Mouse (Mus musculus) right cerebral cortex, adult 18-20 months (tissue): Measurements from ENCODE around the gene Slc24a2.

ENCODE experiments used
- DNase-seq: peaks from one replicate; pipeline ENCODE4 v3.0.0; 2022; ENCODE audit warnings: mixed read lengths

Gene Slc24a2

GRCm38 (mm10) chr4:87037592-87037991 is 192.7 kb downstream of the Slc24a2 start:
- no peak for DNase-seq

GRCm38 (mm10) chr4:87036507-87036906 is 193.8 kb downstream of the Slc24a2 start:
- DNase-seq: no peak

- peak; percentile 90 for DNase-seq
Measured at GRCm38 (mm10) chr4:87035701-87036100, 194.6 kb downstream of the Slc24a2 start.

GRCm38 (mm10) chr4:87032632-87033031 is 197.6 kb downstream of the Slc24a2 start:
- no peak for DNase-seq

- no peak for DNase-seq
Measured at GRCm38 (mm10) chr4:87031076-87031475, 199.2 kb downstream of the Slc24a2 start.

GRCm38 (mm10) chr4:87026311-87027151 is 203.7 kb downstream of the Slc24a2 start:
- DNase-seq: no peak

GRCm38 (mm10) chr4:87024556-87024955 is 205.7 kb downstream of the Slc24a2 start:
- DNase-seq: no peak

GRCm38 (mm10) chr4:87021542-87021941 is 208.7 kb downstream of the Slc24a2 start:
- DNase-seq: no peak

GRCm38 (mm10) chr4:87019486-87020105 is 210.7 kb downstream of the Slc24a2 start:
- DNase-seq: no peak

GRCm38 (mm10) chr4:87018073-87018997 is 211.9 kb downstream of the Slc24a2 start:
- no peak for DNase-seq

- no peak for DNase-seq
Measured at GRCm38 (mm10) chr4:87017464-87017863, 212.8 kb downstream of the Slc24a2 start.

- no peak for DNase-seq
Measured at GRCm38 (mm10) chr4:87015746-87016145, 214.5 kb downstream of the Slc24a2 start.

GRCm38 (mm10) chr4:87013721-87014620 is 216.3 kb downstream of the Slc24a2 start:
- no peak for DNase-seq

GRCm38 (mm10) chr4:86992470-86992869 is 237.8 kb downstream of the Slc24a2 start:
- DNase-seq: no peak

- no peak for DNase-seq
Measured at GRCm38 (mm10) chr4:86989301-86989700, 241.0 kb downstream of the Slc24a2 start.

- DNase-seq: no peak
Measured at GRCm38 (mm10) chr4:86987846-86988245, 242.4 kb downstream of the Slc24a2 start.

- no peak for DNase-seq
Measured at GRCm38 (mm10) chr4:86977272-86977671, 253.0 kb downstream of the Slc24a2 start.

GRCm38 (mm10) chr4:86957576-86958411 is 272.5 kb downstream of the Slc24a2 start:
- peak; percentile 82 for DNase-seq

GRCm38 (mm10) chr4:86955448-86955847 is 274.8 kb downstream of the Slc24a2 start:
- DNase-seq: no peak

GRCm38 (mm10) chr4:86953519-86953918 is 276.8 kb downstream of the Slc24a2 start:
- DNase-seq: peak; percentile 48

- DNase-seq: no peak
Measured at GRCm38 (mm10) chr4:86948794-86949193, 281.5 kb downstream of the Slc24a2 start.
